Mouse (Mus musculus) heart, postnatal 36 days (tissue): ENCODE measurements around the gene Eml4. TPM values are rescaled to one million over a fixed set of nuclear protein-coding genes. Genes with fewer than 3 reads are reported as not detected.
A peak's percentile ranks its signal among the peaks of the same experiment; 100 is the strongest.

Experiments
- DNase-seq, 2 experiments: peaks; one replicate each; pipeline ENCODE4 v3.0.0; 2021 to 2022
- intact Hi-C: fragments of 180-260 bp; cut with DNase I; formaldehyde crosslinking; loops from one replicate; pipeline ENCODE4 v1.15.1; 2025
- total RNA-seq, 2 experiments: library from RNA; stranded (reverse); gene quantifications; 2 replicates each; pipeline ENCODE4 v1.2.3; 2021

Gene Eml4
- total RNA-seq, 2 experiments from 2014 or later: 4.3 to 4.6 TPM

DNA sequence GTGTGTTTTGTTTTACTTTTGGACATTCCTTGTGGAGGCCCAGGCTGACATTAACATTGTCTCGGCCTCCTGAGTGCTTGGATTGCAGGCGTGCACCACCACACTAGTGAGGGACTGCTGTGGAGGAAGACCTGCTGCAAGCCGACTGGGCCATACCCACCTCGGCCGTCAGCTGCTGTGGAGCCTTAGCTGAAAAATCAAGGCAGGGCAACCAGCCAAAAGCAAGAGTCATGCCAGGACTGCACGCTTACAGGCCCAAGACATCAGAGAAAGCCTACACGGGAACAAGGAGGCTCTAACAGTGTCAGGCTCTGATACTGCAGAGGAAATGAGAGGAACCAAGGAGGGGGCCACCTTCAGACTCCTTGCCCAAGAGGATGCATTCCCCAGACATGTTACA is 130.8 kb downstream of the Eml4 start:
- DNase-seq: no peak
- intact Hi-C loops: no loop called here

DNA sequence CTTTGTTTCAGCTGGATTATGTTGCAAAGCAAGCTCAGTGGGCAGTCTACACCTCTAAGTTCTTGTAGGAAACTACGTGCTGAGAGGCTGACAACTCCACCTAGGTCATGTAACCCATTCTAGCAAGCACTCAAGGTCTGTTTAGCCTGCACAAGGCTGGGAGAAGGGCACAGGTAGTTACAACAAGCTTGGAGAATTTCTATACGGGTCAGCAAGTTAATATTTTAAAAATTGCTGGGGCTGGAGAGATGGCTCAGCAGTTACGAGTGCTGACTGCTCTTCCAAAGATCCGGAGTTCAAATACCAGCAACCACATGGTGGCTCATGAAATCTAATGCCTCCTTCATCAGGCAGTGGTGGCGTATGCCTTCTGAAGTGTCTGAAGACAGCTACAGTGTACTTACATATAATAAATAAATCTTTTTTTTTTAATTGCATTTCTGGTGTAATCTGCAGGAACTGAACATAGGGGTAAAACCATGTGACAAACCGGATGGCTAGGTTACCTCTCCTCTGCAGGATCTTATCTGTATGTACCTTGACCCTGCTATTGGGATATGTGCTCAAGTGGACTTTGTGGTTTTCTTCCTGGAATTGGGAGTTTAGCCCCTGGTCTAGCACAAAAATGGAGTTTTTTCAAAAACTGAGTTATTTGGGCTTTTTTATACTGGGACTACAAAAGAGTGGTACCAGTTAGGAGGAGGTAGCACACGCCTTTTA is 132.2 kb downstream of the Eml4 start:
- intact Hi-C loops: no loop called here
- no peak for DNase-seq

DNA sequence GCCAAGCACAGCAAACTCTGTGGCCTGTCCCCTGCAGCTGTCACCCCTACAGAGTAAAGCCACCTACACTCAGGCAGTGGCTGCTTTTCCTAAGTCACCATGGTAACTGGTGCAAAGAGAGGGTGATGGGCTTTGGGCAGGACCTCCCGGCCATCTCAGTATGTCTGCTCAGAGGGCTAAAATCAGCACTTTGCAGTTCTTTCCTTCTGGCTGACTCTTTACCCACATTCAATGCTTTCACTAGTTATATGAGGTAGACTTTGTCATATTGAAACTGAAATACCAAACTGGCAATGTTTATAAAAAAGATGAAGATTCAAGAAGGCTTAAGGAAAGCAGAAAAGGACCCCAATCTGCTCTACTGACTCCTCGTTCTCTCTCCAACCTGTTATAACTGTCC is 133.1 kb downstream of the Eml4 start:
- no peak for DNase-seq
- intact Hi-C loops: no loop called here

DNA sequence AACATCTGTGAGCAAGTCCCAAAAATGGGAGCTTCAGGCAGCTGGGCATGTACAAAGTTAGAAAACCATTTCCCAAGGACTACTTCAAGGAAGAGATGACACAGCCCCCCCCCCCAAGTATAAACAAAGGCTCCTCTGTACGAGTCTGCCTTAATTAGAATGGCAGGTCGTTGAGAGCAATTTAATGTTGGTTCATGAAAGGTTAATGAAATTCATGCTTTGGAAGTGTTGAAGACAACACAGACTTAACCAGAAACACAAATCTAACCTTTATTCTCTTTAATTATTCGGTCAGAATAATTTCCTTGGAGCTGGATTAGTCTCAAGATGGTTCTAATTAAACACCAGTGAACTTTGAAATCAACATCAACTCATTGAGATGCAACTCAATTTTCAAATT is 137.0 kb downstream of the Eml4 start:
- intact Hi-C loops: no loop called here
- DNase-seq: no peak

DNA sequence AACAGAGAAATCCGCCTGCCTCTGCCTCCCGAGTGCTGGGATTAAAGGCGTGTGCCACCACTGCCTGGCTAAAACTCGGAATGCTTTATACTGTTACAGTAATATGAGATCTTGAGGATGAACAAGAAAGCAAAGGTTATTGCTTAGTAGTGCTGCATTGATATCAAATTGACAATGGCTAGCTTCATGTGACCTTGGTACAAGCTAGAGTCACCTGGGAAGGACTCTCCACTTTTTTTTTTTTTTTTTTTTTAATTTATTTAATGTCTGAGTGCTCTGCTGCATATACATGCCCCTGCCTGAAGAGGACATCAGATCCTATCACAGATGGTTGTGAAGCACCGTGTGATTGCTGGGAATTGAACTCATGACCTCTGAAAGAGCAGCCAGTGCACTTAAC is 148.2 kb downstream of the Eml4 start:
- no peak for DNase-seq
- intact Hi-C loops: no loop called here

DNA sequence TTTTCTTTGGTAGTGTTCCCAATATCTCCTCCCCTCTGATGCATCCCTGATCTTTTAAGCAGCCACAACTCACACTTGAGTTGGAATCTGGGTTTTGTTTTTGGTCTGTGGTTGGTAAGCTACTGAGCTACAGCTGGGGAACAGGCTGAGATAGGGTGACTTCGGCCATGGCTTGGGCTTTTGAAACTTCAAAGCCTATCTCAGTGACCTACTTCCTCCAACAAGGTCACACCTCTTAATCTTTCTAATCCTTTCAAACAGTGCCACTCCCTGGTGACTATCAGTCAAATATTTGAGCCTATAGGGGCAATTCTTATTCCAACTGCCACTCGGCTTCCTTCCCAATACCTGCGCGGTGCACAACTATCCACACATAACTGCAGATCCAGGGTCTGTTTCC is 149.0 kb downstream of the Eml4 start:
- intact Hi-C loops: no loop called here
- DNase-seq: no peak

DNA sequence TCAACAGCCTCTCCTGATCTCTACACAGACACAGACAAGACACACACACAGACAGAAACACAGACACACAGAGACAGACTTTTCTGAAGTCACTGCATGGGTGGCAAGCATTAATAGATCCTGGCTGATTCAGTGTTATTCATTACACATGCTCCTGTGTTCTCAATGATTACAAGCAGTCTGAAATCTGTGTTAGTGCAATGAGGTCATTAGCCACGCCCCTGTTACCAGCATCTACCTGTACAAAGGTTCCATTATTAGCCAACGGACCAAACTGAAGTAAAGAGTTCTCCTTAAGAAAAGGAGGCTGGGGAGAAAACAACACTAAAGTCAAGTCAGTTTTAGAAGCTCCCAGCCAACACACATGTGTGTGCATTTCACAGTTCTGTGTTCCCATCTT is 153.0 kb downstream of the Eml4 start:
- no peak for DNase-seq
- intact Hi-C loops: no loop called here

DNA sequence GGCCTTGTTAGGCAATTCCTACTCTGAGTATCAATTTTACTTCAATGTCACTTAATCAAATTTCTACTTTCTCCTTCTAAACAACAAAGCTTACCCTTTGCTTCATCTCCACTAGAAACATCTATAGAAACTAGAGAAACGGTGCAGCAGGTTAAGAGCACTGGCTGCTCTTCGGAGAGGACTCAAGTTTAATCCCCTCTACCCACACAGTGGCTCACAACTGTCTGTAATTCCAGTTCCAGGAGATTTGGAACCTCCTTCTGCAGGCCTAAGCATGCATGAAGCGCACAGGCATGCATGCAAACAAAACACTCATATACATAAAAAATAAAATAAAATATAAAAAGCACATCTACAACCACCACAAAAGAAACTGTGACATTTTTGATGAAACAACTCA is 161.4 kb downstream of the Eml4 start:
- intact Hi-C loops: loop anchor here (5.0 kb wide), 2 partner anchors 160 to 235 kb away; partner anchors contain the start of gene Eml4
- no peak for DNase-seq

DNA sequence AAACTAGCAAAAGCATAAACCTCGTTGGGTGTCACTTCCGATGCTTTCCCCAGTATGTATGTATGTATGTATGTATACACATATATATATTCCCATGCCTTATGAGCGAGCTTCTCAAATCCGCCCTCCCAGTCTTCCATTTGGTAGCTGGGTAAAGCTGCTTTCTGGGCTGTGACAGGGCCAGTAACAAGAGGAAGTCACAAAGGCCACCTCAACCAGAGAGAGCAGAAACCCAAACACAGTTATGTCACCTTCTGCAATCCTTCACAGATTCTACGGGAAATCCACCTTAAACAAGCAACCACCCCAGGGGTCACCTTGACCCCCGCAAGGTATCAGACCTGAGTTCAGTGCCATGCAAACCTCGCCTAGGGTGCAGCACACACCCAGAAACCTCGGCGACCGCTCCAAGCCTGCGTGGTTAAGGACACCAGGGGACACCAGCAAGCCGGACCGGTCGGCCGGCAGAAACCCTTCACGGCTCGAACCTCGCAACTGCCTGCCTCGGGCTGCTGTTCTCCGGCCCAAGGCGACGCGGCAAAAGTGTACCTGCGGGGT is 163.0 kb downstream of the Eml4 start:
- intact Hi-C loops: loop anchor here (5.0 kb wide), 2 partner anchors 161 to 236 kb away; partner anchors contain the start of gene Eml4
- no peak for DNase-seq

DNA sequence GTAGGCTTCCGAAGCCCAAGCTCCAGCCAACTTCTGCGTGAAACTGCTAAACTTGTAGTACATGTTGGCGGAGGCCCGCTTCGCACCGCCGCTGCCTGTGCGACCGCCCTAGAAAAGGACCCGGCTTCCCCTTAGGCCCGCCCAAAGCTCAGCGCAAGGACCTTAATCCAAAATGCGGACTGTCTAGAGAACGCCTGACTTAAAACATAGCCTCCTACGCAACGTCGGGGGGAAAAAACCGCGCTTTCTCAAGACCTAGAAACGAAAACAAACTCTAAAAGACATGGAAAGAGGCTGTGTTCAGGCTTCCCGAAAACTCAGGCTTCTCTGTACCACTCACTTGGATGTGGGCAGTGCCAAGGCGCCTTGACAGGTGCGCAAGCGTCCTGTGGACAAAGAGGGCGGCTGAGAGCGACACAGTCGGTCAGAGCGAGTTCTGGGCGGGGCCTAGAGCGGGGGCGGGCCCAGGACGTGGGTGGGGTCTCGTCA is 163.5 kb downstream of the Eml4 start:
- DNase-seq: peak; percentile 90 to 93
- intact Hi-C loops: loop anchor here (5.0 kb wide), 2 partner anchors 162 to 237 kb away; partner anchors contain the start of gene Eml4

DNA sequence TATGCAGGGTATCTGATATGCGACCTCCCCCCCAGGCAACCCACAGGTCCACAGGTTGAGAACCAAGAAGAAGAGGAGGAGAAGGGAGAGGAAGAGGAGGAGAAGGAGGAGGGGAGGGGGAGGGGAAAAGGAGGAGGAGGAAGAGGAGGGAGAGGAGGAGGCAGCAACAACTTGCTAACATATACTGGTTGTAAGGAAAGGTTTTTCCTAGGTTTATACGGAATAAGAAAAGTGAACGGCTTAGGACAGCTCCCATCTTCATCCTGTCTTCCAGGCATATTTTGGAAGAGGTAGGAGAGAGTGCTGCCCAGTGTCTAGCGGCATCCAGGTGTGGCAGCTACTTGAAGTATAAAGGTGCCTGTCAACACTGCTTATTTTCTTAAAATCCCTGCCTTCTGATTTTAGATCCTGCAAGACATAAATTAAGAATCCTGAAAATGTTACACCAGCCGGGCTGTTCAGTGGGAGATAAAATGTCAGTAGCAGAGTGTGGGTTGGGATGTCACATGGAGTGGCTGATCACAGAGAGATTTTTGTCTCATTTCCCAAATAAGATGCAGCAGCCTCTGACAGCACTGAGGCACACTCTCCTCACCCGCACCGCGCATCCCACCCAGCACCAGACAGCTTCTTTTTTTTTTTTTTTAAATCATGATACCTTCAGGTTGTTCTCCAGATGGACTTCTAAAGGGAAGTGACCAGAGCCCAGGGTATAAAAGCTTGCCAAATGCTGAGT is 166.7 kb downstream of the Eml4 start, which contains the start of gene Cox7a2l:
Gene Cox7a2l, minus strand, starts transcription at position 51 of the 736 bp plus-strand sequence.
- DNase-seq: no peak
- intact Hi-C loops: loop anchor here (5.0 kb wide), 1 partner anchor 190 kb away; the partner anchor contains the start of gene Mta3

DNA sequence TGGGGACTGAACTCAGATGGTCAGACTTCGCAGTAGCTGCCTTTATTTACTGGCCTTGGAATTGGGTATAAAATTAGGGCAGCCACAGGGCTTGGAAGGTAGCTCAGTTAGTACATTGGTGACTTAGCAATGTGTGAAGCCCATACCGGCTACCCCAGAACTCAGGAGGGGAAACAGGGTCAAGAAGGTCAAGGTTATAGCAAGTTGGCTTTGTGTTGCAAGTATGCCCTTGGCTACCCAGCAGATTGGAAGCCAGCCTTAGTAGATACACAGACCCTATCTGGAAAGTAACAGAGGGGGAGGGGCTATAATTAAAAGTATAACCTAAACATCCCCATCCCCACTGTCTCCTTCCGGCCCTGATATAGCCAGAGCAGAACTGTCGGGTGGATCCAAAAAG is 171.2 kb downstream of the Eml4 start:
- intact Hi-C loops: no loop called here
- no peak for DNase-seq

DNA sequence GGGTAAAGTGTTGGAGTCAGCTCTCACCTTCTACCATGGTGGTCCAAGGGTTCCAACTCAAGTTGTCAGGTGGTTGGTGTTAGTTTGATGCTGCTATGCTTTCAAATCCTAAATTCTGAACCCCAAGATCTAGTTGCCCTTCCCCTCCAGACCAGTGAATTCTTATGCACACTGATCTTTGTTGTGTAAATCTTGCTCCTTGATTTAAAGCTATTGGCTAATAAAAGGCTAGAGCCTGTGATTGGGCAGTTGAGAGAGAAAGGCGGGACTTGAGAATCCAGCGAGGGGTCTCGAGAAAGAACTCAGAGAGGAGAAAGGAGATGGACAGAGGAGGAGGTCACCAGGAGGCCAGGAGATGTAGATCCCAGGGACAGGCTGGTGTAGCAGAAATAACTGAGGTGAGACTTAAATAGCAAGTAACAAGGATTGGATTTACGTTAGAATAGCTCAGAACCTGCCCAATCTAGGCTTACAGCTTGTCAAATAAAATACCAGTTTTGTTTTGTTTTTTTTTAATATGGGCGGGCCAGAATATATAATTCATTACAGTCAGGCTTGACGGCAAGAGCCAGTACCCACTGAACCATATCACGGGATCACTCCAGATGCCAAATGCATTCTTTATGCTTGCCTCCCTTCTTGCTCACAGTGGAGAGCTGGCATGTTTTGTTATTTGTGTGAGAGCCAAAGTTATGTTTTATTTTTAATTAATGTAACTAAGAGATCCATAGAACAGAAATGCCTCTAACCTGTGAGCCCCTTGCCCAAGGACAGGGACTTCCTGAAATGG is 172.1 kb downstream of the Eml4 start:
- intact Hi-C loops: no loop called here
- DNase-seq: no peak

DNA sequence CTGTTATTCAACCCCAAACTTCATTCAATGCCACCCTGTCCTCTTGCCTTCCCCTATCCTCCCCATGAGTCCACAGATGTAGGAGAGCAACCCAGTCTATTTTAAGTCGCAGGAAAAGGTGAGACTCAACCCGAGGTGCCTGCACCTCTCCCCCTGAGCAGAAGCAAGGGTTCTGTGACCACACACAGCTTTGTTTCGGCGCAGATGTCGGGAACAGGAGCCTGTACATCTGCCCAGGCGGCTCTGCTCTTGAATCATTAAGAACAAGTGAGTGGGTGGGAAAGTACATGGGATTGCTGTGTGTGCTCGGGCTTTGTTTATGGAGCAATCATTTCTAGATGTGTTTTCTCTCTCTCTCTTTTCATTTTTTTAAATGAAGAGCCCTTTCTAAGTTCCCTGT is 174.0 kb downstream of the Eml4 start:
- DNase-seq: no peak
- intact Hi-C loops: no loop called here

DNA sequence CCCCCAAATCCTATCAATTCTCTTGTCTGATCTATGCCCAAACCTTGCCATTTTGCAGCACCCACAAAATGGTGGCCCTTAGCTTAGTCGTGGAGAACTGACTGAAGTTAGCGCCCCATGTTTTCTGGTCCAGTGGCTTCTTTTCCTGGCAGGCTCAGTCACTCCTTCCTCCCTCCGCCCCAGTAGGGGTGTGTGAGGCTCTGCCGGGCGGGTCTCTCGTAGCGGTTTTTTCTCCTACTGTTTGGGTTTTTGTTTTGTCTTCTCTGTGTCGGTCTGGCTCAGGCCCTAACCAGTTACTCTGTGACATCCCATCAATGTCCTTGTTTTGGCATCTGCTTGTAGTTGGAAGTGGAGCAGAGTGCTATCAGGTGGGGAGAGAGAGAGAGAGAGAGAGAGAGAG is 174.9 kb downstream of the Eml4 start:
- DNase-seq: no peak
- intact Hi-C loops: no loop called here

DNA sequence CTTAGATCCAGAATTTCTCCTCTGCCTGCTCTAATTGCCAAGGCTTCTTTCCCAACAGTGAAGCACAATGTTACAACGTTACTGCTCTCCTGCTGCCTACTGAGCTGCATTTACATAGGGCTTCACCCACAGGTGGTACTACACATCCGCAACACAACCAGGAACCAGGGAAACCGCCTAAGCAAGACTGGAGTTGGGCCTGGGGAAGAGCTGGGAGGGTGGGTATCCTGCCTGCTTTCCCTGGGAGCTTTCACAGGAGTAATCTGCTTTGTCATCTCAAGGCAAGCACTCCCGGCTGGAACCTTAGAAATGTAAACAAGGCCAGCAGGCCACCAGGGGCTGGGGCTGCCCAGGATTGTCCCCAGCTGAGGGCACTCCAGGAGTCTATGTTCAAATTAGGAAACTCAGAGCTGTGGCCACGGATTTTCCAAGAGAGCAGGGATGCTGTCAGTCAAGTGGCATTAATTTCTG is 175.4 kb downstream of the Eml4 start:
- no peak for DNase-seq
- intact Hi-C loops: no loop called here

DNA sequence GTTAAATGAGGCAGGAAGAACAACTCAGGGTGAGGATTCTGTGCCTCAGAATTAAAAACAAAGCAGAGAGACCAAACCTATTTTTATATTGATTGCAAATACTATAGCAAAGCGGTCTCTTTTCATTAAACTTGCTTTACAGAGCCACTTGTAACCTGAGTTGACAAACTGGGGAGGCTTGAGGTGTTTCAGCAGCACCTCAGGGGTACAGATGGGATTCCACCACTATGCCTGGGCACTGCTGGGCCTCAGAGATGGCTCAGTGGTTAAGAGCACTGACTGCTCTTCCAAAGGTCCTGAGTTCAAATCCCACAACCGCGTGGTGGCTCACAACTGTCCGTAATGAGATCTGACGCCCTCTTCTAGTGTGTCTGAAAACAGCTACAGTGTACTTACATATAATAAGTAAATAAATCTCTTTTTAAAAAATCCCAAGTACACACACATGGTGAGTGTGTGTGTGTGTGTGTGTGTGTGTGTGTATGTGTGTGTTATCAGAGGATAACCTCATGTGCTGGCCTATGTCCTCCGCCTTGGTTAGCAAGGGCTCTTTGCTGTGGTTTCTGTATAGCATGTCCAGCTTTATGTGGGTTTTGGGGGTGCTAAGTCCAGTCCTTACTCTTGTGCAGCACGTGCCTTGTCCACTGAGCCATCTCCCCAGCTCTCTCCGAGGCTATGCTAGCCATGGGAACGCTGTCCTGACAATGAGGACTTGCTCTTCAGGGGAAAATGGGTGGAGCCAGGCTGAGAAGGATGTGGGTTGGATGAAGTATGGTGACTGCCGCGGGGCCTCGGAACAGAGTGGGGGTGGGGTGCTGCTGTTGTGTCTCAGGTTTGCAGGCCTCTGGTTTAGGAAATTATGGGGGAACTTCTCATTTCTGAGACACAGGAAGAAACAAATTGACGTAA is 176.1 kb downstream of the Eml4 start:
- intact Hi-C loops: no loop called here

DNA sequence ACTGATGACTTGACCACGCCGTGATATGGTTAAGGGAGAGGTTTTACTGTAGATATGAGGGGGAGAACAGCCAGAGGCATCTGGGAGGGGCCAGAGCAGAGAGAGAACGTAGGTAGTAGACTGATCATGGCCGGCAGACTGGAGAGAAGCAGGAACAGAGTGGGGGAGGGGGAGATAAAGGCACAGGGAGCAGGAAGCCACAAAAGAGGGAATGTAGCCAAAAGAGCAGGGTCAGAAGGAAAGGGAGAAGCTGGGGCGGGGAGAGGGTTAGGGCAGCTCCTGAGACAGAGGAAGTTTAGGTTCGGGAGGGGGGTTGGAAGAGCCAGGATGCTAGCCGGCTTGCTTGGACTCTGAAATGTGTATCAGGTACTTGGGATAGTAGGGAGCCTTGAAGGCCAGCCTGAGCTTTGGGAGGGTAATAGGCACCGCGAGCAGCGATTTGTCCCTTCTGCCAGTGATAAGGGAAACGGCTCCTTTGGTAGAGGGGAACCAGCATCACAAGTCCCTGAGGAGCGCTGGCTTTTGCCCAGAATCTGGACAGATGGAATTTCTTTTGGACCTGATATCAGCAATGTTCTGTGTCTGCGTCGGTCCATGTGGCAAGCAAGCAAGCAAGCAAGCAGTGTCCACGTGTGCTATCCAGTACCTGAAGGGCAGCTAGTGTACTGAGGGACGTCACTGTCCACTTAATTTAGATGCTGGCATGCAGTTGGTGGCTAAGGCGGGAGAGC is 177.1 kb downstream of the Eml4 start:
- peak; percentile 32 to 42 for DNase-seq
- intact Hi-C loops: no loop called here

More for the DNA sequence above, 176.1 kb downstream of the Eml4 start:
- peak; percentile 30 to 35 for DNase-seq
